Mouse (Mus musculus) layer of hippocampus, postnatal 25 days (tissue): ENCODE measurements around the gene Sctr. TPM values are rescaled to one million over a fixed set of nuclear protein-coding genes. Genes with fewer than 3 reads are reported as not detected.

Experiments
- DNase-seq, 2 experiments: peaks; one replicate each; pipeline ENCODE4 v3.0.0; 2022; ENCODE audit warnings: mixed read lengths in 2 of 2, low spot score in 1 of 2; ENCODE audit errors: extremely low spot score in 1 of 2
- total RNA-seq, 2 experiments: library from RNA; stranded (reverse); gene quantifications; 2 replicates each; pipeline ENCODE4 v1.2.3; 2021

Gene Sctr
- 1 to 10 TPM; 1.0 to 1.7 TPM for total RNA-seq

- DNase-seq: no peak
Observed at GRCm38 (mm10) chr1:120006844-120007790, at the start of gene Sctr. Gene Sctr (plus strand): TSS chr1:120006894.

DNA sequence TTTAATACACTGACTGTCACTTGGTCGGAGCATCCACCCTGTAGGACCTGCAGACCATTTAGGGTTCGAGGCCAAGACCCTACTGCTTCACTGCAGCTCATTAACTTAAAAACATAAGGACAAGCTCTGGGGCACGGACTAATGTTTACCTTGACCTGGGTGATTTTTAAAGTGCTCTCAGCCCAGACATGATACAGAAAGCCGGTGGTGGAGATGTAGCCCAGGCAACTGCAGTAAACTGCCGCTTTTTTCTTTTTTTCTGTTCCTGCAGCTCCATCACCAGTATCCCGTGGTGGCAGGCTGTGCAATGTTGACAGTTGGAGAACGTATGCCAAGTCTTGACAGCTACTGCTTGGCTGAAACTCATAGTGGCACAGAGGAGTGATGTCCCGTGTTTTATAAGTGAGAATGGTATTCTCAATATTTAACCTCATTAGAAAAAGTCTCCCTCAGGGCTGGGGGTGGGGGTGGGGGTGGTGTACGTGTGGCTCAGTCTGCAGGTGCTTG lies 48.9 kb upstream of the Sctr start:
- no peak for DNase-seq

DNA sequence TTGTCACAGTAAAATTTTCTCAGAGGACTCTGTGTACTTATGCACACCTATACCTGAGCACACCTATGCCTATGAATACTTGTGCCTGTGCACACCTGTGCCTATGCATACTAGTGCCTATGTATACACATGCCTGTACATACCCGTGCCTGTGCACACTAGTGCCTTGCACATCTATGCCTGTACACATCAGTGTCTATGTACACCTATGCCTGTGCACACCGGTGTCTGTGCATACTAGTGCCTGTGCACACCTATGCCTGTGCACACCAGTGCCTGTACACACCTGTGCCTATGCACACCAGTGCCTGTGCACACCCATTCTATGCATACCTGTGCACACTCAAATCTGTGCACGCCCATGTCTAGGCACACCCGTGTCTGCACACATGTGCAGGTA lies 47.2 kb upstream of the Sctr start:
- no peak for DNase-seq

DNA sequence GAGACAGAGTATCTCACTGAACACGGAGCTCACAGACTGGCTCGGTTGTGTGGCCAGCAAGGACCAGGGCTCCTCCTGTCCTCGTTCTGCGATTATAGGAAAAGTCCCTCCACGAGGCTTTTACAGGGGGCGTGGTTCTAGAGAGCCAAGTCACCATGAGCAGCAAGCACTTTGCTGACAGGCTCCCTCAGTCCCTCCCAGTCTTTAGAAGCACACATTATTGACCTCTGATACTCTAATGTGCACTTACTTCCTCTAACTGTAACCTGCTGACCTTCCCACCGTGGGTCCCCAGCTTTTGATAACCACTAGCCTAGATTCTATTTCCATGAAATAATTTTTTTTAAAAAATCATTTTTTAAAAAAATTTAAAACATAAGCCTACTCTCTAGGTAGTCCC lies 46.8 kb upstream of the Sctr start:
- DNase-seq: no peak

- DNase-seq: no peak
Observed at GRCm38 (mm10) chr1:119965804-119966514, 40.7 kb upstream of the Sctr start.

DNA sequence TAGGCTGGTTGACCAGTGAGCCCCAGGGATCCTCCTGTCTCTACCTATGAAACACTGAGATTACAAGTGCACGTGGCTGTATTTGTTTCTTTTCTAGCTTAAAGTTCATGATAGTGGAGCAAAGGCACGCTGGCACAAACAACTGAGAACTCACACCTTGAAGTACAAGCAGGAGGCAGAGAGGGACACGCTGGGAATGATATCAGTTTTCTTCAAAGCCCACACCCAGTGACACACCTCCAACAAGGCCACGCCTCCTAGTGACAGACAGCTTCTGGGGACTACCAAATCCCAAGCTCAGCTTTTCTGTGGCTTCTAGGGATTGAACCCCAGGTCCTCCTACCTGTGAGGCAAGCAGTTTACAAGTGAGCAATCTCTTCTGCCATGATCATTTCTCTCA lies 33.6 kb upstream of the Sctr start:
- DNase-seq: no peak

- DNase-seq: no peak
Observed at GRCm38 (mm10) chr1:119975141-119975540, 31.6 kb upstream of the Sctr start.

GRCm38 (mm10) chr1:119986555-119986954 lies 20.1 kb upstream of the Sctr start:
- no peak for DNase-seq

- DNase-seq: peak; percentile 36 to 51
Observed at GRCm38 (mm10) chr1:119996798-119997581, 9.7 kb upstream of the Sctr start, which contains the start of gene Cfap221. Gene Cfap221 (minus strand): TSS chr1:119997234.

GRCm38 (mm10) chr1:119997644-119998043 lies 9.1 kb upstream of the Sctr start:
- DNase-seq: no peak

DNA sequence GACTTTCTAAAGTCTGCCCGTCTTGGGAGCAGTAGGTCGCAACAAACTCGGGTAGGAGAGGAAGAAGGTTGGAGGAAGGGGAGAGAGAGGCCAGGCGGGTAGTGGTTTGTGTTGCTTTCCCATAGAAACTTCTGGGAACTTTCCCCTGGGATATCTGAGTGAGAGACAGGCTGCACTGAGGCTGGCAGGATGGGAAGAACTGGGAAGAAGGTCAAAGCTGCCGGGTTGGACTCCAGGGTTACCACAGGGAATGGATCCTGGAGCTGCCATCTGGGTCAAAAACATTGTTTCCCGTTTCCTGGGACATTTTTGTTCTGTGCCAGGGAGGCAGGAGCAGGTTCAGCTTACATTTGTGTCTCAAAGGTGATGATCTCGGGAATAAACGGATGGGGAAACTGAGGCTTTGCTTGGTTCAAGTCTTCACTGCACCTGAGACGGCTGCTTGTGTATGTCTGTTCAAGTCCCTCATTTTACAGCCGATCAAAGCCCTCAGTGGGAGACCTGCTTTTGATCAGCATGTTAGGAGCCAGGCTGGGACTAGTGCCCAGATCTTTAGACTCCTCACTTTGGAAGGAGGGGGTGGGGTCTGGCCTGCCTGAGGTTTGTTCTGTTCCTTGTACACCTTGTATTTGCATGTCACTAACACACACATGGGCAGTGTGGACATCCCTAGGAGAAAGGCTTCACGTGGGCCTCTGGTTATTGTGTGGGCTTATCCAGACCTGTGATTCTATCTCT lies 1.3 kb downstream of the Sctr start:
- no peak for DNase-seq

DNA sequence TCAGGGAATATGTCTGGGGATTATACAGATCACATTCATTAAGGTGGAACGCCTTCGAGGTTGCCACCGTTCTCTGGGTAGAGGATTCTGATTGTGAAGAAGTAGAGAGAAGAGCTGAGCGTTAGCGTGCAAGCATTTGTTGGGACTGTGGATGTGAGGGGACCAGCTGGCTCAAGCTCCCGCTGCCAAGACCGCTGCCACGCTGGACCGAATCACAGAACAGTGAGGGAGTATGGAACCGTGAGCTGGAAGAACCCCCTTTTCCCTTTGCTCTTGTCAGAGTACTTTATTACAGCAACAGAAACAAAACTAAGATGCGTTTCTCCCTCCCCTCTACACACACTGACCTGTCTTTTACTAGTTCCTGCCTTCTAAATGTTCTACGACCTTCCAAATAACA lies 5.9 kb downstream of the Sctr start:
- no peak for DNase-seq

DNA sequence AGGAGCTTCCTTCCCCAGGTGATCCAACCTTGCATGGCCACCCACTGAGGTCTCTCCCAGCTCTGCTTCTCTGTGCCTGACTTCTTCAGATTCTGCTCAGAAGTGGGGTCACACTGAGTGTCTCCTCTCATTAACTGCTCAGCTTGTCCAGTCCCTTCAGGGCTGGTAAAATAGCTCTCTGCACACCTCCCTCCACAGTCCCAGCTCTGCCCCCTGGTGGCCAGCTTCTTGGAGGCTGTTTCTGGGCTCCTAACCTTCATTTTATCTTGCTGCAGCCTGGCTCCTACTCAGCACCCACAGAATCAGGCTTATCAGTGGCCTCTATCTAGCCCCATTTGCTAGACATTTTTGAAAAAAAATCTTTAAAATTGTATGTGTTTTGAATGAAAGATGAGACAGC lies 6.4 kb downstream of the Sctr start:
- peak; percentile 48 to 88 for DNase-seq

GRCm38 (mm10) chr1:120016240-120016639 lies 9.5 kb downstream of the Sctr start:
- no peak for DNase-seq

- no peak for DNase-seq
Observed at GRCm38 (mm10) chr1:120018900-120019299, 12.2 kb downstream of the Sctr start.

- no peak for DNase-seq
Observed at GRCm38 (mm10) chr1:120019428-120019827, 12.7 kb downstream of the Sctr start.

DNA sequence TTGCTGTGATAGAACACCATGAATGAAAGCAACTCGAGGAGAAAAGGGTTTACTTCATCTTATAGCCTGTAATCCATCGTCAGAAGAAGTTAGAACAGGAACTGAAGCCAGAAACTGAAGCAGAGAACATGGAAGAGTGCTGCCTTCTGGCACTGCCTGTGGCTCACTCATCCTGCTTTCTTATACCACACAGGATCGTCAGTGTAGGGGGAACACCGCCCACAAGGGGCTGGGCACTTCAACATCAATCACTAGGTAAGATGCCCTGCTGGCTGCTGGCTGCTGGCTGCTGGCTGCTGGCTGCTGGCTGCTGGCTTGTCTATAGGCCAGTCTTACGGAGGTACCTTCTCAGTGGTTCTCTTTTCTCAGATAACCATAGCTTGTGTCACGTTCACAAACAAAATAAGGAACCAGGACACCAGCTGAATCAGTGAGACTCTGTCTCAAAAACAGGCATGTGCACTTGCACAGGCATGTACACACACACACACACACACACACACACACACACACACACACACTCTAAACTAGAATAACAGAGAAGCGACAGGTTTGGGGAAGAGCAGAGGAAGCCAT lies 13.7 kb downstream of the Sctr start:
- DNase-seq: no peak

- no peak for DNase-seq
Observed at GRCm38 (mm10) chr1:120021951-120022350, 15.3 kb downstream of the Sctr start.

- no peak for DNase-seq
Observed at GRCm38 (mm10) chr1:120024331-120025049, 17.8 kb downstream of the Sctr start.
